Mouse (Mus musculus): ENCODE data around the gene Xndc1.

GRCm38 (mm10) chr7:102109746-102110145, 44.4 kb downstream of the Xndc1 start:
- TF ChIP-seq CTCF (IDR thresholded peaks at IDR 0.05; ENCODE audit: low read depth), result no peak
- no peak for TF ChIP-seq EP300 (IDR thresholded peaks at IDR 0.05; ENCODE audit: low read depth)

All from liver, postnatal 0 days (tissue).